Comparison of ENCODE assay signal across 32 mouse cellular contexts in genomic region chr8:71674071-71674470, GRCm38 (mm10). TPM values are rescaled to one million over a fixed set of nuclear protein-coding genes. Genes with fewer than 3 reads are reported as not detected.
DNase-seq lines count a peak whose midpoint lies in the region; ATAC-seq lines count a peak whose summit lies in the region.
"Had no signal": no experiment of that assay in that cellular context is flagged by ENCODE, and none has a peak within 500 bp of the region (broad histone marks: within the 10 kb centered on the region; RNA-seq: fewer than 3 reads in every experiment).

No protein-coding gene starts in this region.

- H3K27ac ChIP-seq in midbrain, embryonic 11.5 days (ENCODE audit: low read depth, low read length): no peak overlapping the region
- no peak overlapping the region for H3K27ac ChIP-seq in midbrain, embryonic 15.5 days
- no peak overlapping the region for H3K27ac ChIP-seq in intestine, embryonic 15.5 days
- H3K27ac ChIP-seq: embryonic facial prominence, embryonic 10.5 days; embryonic facial prominence, embryonic 13.5 days; forebrain, embryonic 12.5 days; gastrocnemius, adult 2 months; heart, adult 2 months; heart, embryonic 10.5 days; heart, embryonic 13.5 days; hindbrain, embryonic 15.5 days had no signal

- no peak overlapping the region for H3K9ac ChIP-seq in midbrain, embryonic 11.5 days (ENCODE audit: low read length)
- no peak overlapping the region for H3K9ac ChIP-seq in midbrain, embryonic 15.5 days
- no peak overlapping the region for H3K9ac ChIP-seq in intestine, embryonic 15.5 days
- H3K9ac ChIP-seq: embryonic facial prominence, embryonic 13.5 days; forebrain, embryonic 12.5 days; heart, embryonic 13.5 days; hindbrain, embryonic 15.5 days had no signal

- no peaks in the 10 kb centered on the region for H3K9me3 ChIP-seq in midbrain, embryonic 11.5 days (ENCODE audit: control insufficient read depth, low read length)
- no peaks in the 10 kb centered on the region for H3K9me3 ChIP-seq in midbrain, embryonic 15.5 days
- no peaks in the 10 kb centered on the region for H3K9me3 ChIP-seq in intestine, embryonic 15.5 days
- H3K9me3 ChIP-seq: embryonic facial prominence, embryonic 13.5 days; forebrain, embryonic 12.5 days; heart, embryonic 13.5 days; hindbrain, embryonic 15.5 days had no signal

- peak; percentile 11 for DNase-seq in cerebellum, adult 9-11 months
- no peak for DNase-seq in cerebellum, adult 11-12 months
- DNase-seq in midbrain, embryonic 11.5 days (ENCODE audit: low spot score, missing footprints): peak; percentile 72
- peak; percentile 81 for DNase-seq in R1 (ENCODE audit: low read depth, low spot score)
- DNase-seq in heart, adult 18-20 months: no peak
- DNase-seq: adrenal gland, postnatal 10 days; adrenal gland, postnatal 36 days; B cell, adult 2 months; cerebellum, adult 11 months; cerebellum, adult 8-10 months; cerebellum, postnatal 25 days; gastrocnemius, adult 2 months; gastrocnemius, postnatal 14 days; heart, adult 2 months; heart, postnatal 14 days; heart, postnatal 4 days; kidney, adult 11 months; kidney, adult 8-10 months had no signal

- ATAC-seq in midbrain, embryonic 11.5 days (ENCODE audit: low FRiP score): no peak
- no peak for ATAC-seq in midbrain, embryonic 15.5 days (replicated peaks)
- peak; percentile 17; the same call in 1 of the 2 replicates for ATAC-seq in granulocyte monocyte progenitor cell, adult 5-6 weeks (replicated peaks; ENCODE audit: poor library complexity, severe bottlenecking)
- ATAC-seq in intestine, embryonic 15.5 days: no peak
- ATAC-seq: activated CD4-positive, CD25-positive, alpha-beta regulatory T cell, adult 4 months; forebrain, embryonic 16.5 days; Patski had no signal

- no peak overlapping the region for H3K4me3 ChIP-seq in midbrain, embryonic 11.5 days (ENCODE audit: low read depth, low read length)
- no peak overlapping the region for H3K4me3 ChIP-seq in midbrain, embryonic 15.5 days
- H3K4me3 ChIP-seq in intestine, embryonic 15.5 days (replicated peaks): no peak overlapping the region
- H3K4me3 ChIP-seq: embryonic facial prominence, embryonic 10.5 days; embryonic facial prominence, embryonic 13.5 days; erythroblast, embryonic 14.5 days; forebrain, embryonic 12.5 days; gastrocnemius, adult 2 months; heart, adult 2 months; heart, embryonic 10.5 days; heart, embryonic 13.5 days; hindbrain, embryonic 15.5 days had no signal

- H3K4me1 ChIP-seq in midbrain, embryonic 11.5 days (ENCODE audit: control insufficient read depth, insufficient read depth, low read length): peaks cover 17% of the 10 kb centered on the region
- H3K4me1 ChIP-seq in midbrain, embryonic 15.5 days: peaks cover 37% of the 10 kb centered on the region
- H3K4me1 ChIP-seq in intestine, embryonic 15.5 days (replicated peaks): peaks cover 22% of the 10 kb centered on the region

- WGBS in midbrain, embryonic 11.5 days: 60% methylated on average over 2 of the region's 2 CpGs
- WGBS in midbrain, embryonic 15.5 days: 68% methylated on average over 2 of the region's 2 CpGs
- 51% methylated on average over 2 of the region's 2 CpGs for WGBS in intestine, embryonic 15.5 days

- H3K4me2 ChIP-seq in midbrain, embryonic 11.5 days: no peak overlapping the region
- H3K4me2 ChIP-seq in midbrain, embryonic 15.5 days: no peak overlapping the region
- H3K4me2 ChIP-seq in intestine, embryonic 15.5 days (replicated peaks): no peak overlapping the region
- H3K4me2 ChIP-seq: embryonic facial prominence, embryonic 13.5 days; forebrain, embryonic 12.5 days; heart, embryonic 13.5 days; hindbrain, embryonic 15.5 days had no signal

- peaks cover 40% of the 10 kb centered on the region for H3K27me3 ChIP-seq in midbrain, embryonic 11.5 days (ENCODE audit: control insufficient read depth, insufficient read depth, low read length)
- H3K27me3 ChIP-seq in midbrain, embryonic 15.5 days (replicated peaks): peaks cover 18% of the 10 kb centered on the region
- peaks cover 17% of the 10 kb centered on the region for H3K27me3 ChIP-seq in intestine, embryonic 15.5 days (replicated peaks)
- H3K27me3 ChIP-seq: Patski had no signal

- no peaks in the 10 kb centered on the region for H3K36me3 ChIP-seq in midbrain, embryonic 11.5 days (ENCODE audit: control insufficient read depth, insufficient read depth, low read length)
- no peaks in the 10 kb centered on the region for H3K36me3 ChIP-seq in midbrain, embryonic 15.5 days (replicated peaks)
- H3K36me3 ChIP-seq in intestine, embryonic 15.5 days: no peaks in the 10 kb centered on the region
- H3K36me3 ChIP-seq: embryonic facial prominence, embryonic 10.5 days; embryonic facial prominence, embryonic 13.5 days; forebrain, embryonic 12.5 days; heart, embryonic 10.5 days; heart, embryonic 13.5 days; hindbrain, embryonic 15.5 days had no signal

RNA-seq across cellular contexts. Expression of gene Jak3, which starts 2.0 kb away (rescaled TPM):
- 1.3 and 1.7 TPM in 2 replicates for polyA plus RNA-seq in midbrain, embryonic 11.5 days (2014; fragmentation: Nextera tagmentation; extraction: Ambion mirVana)
- polyA plus RNA-seq in midbrain, embryonic 15.5 days (2015; fragmentation: Nextera tagmentation; extraction: Ambion mirVana): 5.2 and 5.8 TPM in 2 replicates
- total RNA-seq in granulocyte monocyte progenitor cell, adult 5-6 weeks (2014; fragmentation: Nextera tagmentation): 10.9 and 17.5 TPM in 2 replicates
- 7.2 and 8.1 TPM in 2 replicates for total RNA-seq in granulocyte monocyte progenitor cell, adult 5-6 weeks (2017)
- 1 to 10 TPM; 7.3 to 8.3 TPM for total RNA-seq in heart, adult 18-20 months (2021)
- polyA plus RNA-seq in intestine, embryonic 15.5 days (2015; fragmentation: Nextera tagmentation; extraction: Ambion mirVana): 9.0 and 9.2 TPM in 2 replicates

RNA-seq across cellular contexts. Expression of gene Unc13a, which starts 2.5 kb away (rescaled TPM):
- 5.4 and 6.5 TPM in 2 replicates for polyA plus RNA-seq in midbrain, embryonic 11.5 days (2014; fragmentation: Nextera tagmentation; extraction: Ambion mirVana)
- polyA plus RNA-seq in midbrain, embryonic 15.5 days (2015; fragmentation: Nextera tagmentation; extraction: Ambion mirVana): 26.9 and 27.4 TPM in 2 replicates
- total RNA-seq in granulocyte monocyte progenitor cell, adult 5-6 weeks (2014; fragmentation: Nextera tagmentation): 0.60 TPM in 1 of 2 replicates, not detected in the other
- 0.04 and 1.8 TPM in 2 replicates for total RNA-seq in granulocyte monocyte progenitor cell, adult 5-6 weeks (2017)
- under 1 TPM; 0.55 to 0.87 TPM for total RNA-seq in heart, adult 18-20 months (2021)
- polyA plus RNA-seq in intestine, embryonic 15.5 days (2015; fragmentation: Nextera tagmentation; extraction: Ambion mirVana): 1.3 and 1.5 TPM in 2 replicates
- total RNA-seq: gastrocnemius, adult 2 months had no signal

RNA-seq across cellular contexts. Expression of gene Insl3, which starts 14.9 kb away (rescaled TPM):
- 0.44 and 0.48 TPM in 2 replicates for polyA plus RNA-seq in midbrain, embryonic 11.5 days (2014; fragmentation: Nextera tagmentation; extraction: Ambion mirVana)
- polyA plus RNA-seq in midbrain, embryonic 15.5 days (2015; fragmentation: Nextera tagmentation; extraction: Ambion mirVana): 0.37 and 1.5 TPM in 2 replicates
- 14.1 and 16.3 TPM in 2 replicates for total RNA-seq in granulocyte monocyte progenitor cell, adult 5-6 weeks (2014; fragmentation: Nextera tagmentation)
- 1.2 and 4.4 TPM in 2 replicates for total RNA-seq in granulocyte monocyte progenitor cell, adult 5-6 weeks (2017)
- 1 to 10 TPM; 1.3 to 1.6 TPM for total RNA-seq in heart, adult 18-20 months (2021)
- 1.2 and 1.9 TPM in 2 replicates for polyA plus RNA-seq in intestine, embryonic 15.5 days (2015; fragmentation: Nextera tagmentation; extraction: Ambion mirVana)
- polyA plus RNA-seq: embryonic facial prominence, embryonic 10.5 days; forebrain, embryonic 12.5 days; forebrain, embryonic 16.5 days had no signal

RNA-seq across cellular contexts. Expression of gene B3gnt3, which starts 27.5 kb away (rescaled TPM):
- 0.38 and 0.63 TPM in 2 replicates for polyA plus RNA-seq in midbrain, embryonic 11.5 days (2014; fragmentation: Nextera tagmentation; extraction: Ambion mirVana)
- 0.27 and 0.36 TPM in 2 replicates for polyA plus RNA-seq in midbrain, embryonic 15.5 days (2015; fragmentation: Nextera tagmentation; extraction: Ambion mirVana)
- 1.4 TPM in 1 of 2 replicates, not detected in the other for total RNA-seq in granulocyte monocyte progenitor cell, adult 5-6 weeks (2014; fragmentation: Nextera tagmentation)
- total RNA-seq in granulocyte monocyte progenitor cell, adult 5-6 weeks (2017): 0.39 TPM in 1 of 2 replicates, not detected in the other
- total RNA-seq in heart, adult 18-20 months (2021): 1 to 10 TPM; 4.9 to 5.9 TPM
- polyA plus RNA-seq in intestine, embryonic 15.5 days (2015; fragmentation: Nextera tagmentation; extraction: Ambion mirVana): 16.0 and 17.0 TPM in 2 replicates
- polyA plus RNA-seq: G1E had no signal

RNA-seq across cellular contexts. Expression of gene Fcho1, which starts 51.4 kb away (rescaled TPM):
- polyA plus RNA-seq in midbrain, embryonic 11.5 days (2014; fragmentation: Nextera tagmentation; extraction: Ambion mirVana): 12.9 and 15.3 TPM in 2 replicates
- 96.0 and 102 TPM in 2 replicates for polyA plus RNA-seq in midbrain, embryonic 15.5 days (2015; fragmentation: Nextera tagmentation; extraction: Ambion mirVana)
- 62.4 and 98.0 TPM in 2 replicates for total RNA-seq in granulocyte monocyte progenitor cell, adult 5-6 weeks (2014; fragmentation: Nextera tagmentation)
- 39.8 and 76.7 TPM in 2 replicates for total RNA-seq in granulocyte monocyte progenitor cell, adult 5-6 weeks (2017)
- 1 to 10 TPM in 1 of 2 experiments, under 1 TPM in 1; 0.79 to 2.4 TPM for total RNA-seq in heart, adult 18-20 months (2021)
- polyA plus RNA-seq in intestine, embryonic 15.5 days (2015; fragmentation: Nextera tagmentation; extraction: Ambion mirVana): 5.3 and 7.1 TPM in 2 replicates
- total RNA-seq: gastrocnemius, adult 2 months had no signal

Comparison
In these comparisons a context has a peak if more than half of its experiments do, and no peak if none do; other contexts are left out.
1. DNase-seq: peak in cerebellum, adult 9-11 months (single experiment), midbrain, embryonic 11.5 days (single experiment) and R1 (single experiment); none in cerebellum, adult 11-12 months (single experiment) and heart, adult 18-20 months (0 of 2).